Mouse (Mus musculus): ENCODE measurements around the gene Skor1.

Gene Skor1

GRCm38 (mm10) chr9:63149372-63149766 is 608 bp upstream of the Skor1 start:
- no peak for DNase-seq (ENCODE audit: low read depth)

DNA sequence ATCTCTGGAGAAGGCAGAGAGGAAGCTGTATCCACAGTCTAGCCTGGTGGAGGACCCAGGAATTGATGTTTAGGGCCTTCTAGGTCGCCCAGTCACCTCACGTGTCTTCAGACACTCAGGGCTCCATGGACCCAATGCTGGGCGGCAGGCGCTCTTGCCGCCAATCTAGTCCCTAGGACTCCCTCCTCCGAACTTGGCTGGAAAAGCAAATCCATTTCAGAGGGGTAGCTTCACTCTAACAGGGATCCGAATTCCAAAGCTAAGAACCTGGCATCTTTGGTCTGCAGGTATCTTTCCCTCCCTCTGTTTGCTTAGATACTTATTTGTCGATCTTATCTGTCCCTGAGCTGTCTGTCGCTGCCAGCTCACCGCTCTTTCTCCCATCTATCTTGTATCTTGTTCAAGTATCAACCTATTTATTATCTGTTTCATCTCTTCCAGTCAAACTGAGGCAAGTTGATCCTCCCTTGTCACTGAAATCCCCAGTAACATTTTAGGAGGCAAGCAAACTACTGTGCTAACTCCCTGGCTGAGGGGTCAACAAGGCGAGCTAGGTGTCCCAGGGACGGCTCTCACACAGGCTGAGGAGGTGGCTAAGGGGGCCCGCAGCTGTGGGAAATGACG is 863 bp downstream of the Skor1 start:
- no peak for DNase-seq (ENCODE audit: low read depth)

GRCm38 (mm10) chr9:63147296-63147695 is 1.5 kb downstream of the Skor1 start:
- no peak for DNase-seq (ENCODE audit: low read depth)

DNA sequence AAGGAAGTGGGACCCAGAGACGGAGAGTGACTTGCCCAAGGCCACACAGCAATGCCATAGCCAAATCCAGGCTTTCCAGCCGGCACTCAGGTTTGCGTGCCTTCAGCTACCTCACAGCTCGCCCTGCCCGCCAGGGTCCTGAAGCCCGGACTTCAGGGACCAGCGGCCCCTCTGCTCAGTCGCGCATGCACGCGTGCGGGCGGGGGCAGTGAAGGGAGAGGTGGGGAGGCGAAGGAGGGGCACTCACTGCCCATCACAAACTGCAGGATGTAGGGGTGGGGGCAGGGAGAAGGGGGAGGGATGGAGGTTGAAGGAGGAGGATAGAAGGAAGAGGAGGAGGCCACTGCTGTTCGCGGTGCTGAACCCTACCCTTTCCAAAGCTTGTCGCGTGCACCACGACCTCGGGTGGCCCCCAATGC is 1.9 kb downstream of the Skor1 start:
- DNase-seq (ENCODE audit: low read depth): no peak

DNA sequence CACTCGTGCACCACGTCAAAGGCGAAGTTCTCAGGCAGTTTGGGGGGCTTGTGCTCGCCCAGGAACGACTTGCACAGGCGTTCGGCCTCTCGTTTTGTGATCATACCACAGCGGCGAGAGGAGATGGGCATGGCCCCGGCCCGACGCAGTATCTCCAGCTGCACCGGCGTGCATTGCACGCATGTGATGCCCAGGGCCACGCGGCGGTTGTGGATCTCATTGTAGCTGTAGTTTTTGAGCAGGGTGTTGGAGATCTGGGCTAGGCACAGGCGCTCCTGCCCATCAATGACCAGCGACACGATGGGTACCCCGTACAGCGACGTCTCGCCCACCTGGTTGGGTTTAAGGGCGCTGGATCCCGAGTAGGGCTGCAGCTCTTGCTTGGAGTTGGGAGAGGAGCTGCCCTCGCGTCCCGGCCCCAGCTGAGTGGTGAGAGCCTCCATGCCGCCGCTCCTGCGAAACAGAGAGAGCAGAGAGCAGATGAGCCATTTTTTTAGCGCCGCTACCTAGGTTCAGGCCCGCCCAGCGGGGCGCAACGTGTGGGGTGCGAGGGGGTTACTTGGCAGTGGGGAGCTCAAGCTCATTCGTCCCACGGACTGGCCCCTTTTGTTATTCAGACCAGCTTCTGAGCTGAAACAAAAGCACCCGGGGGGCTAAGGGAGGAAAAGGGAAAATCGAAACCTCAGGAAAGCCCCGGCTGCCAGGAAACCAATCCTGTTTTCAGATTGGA is 2.5 kb downstream of the Skor1 start:
- DNase-seq (ENCODE audit: low read depth): no peak

- DNase-seq (ENCODE audit: low read depth): no peak
These were observed 3.3 kb downstream of the Skor1 start for GRCm38 (mm10) chr9:63145249-63146125.

- DNase-seq (ENCODE audit: low read depth): no peak
These were observed 4.1 kb downstream of the Skor1 start for GRCm38 (mm10) chr9:63144502-63145248.

GRCm38 (mm10) chr9:63143641-63144501 is 4.9 kb downstream of the Skor1 start:
- no peak for DNase-seq (ENCODE audit: low read depth)

GRCm38 (mm10) chr9:63143227-63143626 is 5.5 kb downstream of the Skor1 start:
- DNase-seq (ENCODE audit: low read depth): no peak

DNA sequence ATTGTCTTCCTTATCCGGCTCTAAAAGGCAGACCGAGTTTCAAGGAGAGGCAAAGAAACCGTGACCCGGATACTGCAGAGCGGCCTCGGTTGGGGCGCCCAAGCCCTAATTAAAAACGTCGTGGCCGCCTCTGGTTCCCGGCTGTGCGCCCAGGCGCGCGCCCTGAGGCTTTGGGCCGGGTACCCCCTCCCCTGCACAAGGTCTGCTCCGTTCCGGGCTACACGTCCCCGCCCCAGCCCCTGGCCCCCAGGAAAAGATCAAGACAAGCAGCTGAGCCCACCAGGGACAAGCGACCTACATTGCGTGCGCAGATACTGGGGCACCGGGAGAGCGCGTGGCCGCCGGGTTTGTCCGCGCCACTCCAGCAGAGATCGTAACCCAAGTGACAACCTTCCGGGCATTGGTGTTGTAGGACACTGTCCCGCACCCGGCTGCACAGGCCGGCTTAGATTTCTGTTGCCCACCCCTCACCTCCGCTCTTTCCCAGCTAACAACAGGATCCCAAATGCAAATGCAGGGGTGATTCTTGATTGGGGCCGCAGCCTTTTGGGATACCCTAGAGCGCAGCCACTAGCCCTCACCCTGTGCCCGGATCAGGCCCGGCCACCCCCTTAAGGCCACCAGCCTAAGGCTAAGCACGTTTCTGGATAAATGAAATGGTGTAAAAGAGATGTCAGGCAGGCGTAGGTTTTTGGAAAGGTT is 6.3 kb downstream of the Skor1 start:
- no peak for DNase-seq (ENCODE audit: low read depth)

DNA sequence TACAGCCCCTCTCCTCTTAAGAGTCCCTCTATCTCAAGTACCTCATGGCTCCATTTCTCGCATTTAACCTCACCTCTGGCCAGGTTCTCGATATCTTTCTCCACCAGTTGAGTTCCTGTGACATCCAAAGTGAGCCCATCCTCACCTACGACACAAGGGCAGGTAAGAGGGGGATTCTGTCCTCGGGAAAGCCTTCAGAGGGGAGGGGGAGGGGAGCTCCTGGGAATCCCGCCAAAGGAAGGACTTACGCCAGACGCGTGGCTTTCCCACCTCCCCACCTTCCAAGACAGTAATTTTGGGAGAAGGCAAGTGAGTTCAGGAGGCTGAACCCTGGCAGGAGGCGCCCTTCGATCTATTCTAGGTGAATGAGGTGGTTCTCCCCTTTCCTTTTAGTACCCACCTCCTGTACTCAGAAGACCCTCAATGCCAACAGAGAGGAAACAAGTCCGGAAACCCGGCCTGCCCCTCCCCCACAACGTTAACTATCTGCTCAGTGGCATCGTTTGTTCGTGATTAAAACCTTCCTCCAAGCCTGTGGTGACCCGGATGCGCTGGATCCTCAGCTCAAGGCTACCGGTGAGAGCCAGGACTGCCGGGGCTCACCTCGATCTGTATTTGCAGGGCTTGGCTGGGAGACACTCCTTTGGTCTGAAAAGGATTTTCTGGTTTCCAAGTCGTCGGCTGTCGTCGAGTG is 7.0 kb downstream of the Skor1 start:
- DNase-seq (ENCODE audit: low read depth): no peak

DNA sequence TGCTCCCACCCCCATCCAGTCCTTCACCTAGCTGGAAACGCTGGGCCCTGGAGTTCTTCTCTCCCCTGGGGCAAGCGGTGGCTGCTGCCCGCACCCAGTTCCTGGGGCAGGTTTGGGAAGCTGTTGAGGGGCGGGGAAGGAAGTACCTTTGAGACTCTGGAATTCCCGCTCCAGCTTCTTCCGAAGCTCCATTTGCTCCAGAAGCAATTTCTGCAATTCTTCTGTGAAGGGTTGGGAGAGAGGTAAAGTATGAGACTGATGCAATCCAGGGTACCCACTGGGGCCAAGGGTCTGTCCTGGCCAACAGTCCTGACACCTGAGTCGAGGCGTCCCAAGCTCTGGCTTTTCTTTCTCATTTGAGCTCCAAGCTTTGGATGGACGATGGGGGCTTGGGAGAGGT is 8.6 kb downstream of the Skor1 start:
- DNase-seq (ENCODE audit: low read depth): no peak

GRCm38 (mm10) chr9:63139661-63140060 is 9.1 kb downstream of the Skor1 start:
- DNase-seq (ENCODE audit: low read depth): no peak

GRCm38 (mm10) chr9:63138481-63138967 is 10.2 kb downstream of the Skor1 start:
- no peak for DNase-seq (ENCODE audit: low read depth)

DNA sequence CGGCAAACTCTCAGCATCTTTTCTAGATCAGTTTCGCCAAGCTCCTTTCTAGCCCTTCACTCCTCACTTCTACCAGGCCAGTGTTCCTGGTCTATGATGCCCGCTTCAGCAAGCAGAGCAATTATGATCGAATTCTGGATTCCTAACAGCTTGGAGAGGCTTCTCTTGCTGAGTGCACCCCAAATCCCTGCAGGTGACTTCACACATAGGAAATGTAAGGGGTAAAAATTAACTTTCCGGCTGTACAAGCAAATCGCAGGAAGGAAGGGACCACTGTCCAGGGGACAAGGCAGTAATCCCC is 11.2 kb downstream of the Skor1 start:
- DNase-seq (ENCODE audit: low read depth): no peak

GRCm38 (mm10) chr9:63136756-63137614 is 11.8 kb downstream of the Skor1 start:
- DNase-seq (ENCODE audit: low read depth): no peak

DNA sequence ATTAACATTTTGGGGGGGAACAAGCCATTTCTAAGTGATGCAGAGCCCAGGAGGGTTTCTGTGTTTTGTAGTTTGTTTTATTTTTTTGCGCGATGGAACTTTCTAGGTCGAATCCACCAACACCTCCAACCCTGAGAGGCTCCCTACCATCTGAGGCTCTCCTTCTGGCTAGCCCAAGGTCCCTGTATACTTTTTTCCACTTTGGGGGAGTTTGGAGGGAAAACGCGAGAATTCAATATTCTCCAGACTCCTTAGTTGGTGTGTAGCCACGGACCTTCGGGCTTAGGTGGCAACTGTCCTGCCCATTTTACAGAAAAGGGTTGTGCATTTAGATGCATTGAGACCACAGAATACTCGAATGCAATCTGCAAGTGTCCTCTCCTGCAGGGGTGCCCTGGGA is 12.5 kb downstream of the Skor1 start:
- no peak for DNase-seq (ENCODE audit: low read depth)

DNA sequence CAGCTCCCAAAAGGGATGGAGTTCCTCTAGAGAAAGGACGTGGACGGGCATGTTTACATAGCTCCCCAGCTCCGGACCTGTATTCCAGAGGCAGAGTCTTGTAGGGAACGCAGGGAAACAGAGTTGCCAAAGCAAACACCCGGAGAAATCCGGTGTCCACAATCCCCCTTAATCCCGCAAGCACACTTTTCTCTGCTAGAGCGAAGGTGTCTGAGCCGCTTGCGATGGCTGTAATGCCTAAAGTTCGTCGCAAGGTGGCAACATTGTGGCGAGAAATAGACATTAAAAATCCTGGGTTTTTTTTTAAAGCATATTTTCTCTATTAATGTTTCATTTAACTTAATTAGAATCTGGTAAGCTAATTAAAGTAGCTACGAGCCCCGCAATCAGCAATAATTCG is 13.0 kb downstream of the Skor1 start:
- peak; percentile 55 for DNase-seq (ENCODE audit: low read depth)

- DNase-seq (ENCODE audit: low read depth): no peak
These were observed 13.4 kb downstream of the Skor1 start for GRCm38 (mm10) chr9:63135356-63135755.
